Mouse (Mus musculus) small intestine, adult 2 months (tissue): ENCODE results near the gene Frmd8.

Experiments used
- CTCF ChIP-seq: fragments of 200-500 bp; IDR thresholded peaks from 2 replicates; pipeline ENCODE4 v1.5.1; 2012; ENCODE audit warnings: low read depth, mild to moderate bottlenecking, control low read depth, inconsistent platforms, low read length, moderate library complexity, mixed read lengths; ENCODE audit not compliant: insufficient replicate concordance, insufficient read length; ENCODE audit errors: extremely low read depth
- POLR2A ChIP-seq: fragments of 200-500 bp; IDR thresholded peaks from 2 replicates; pipeline ENCODE4 v1.6.1; 2012; ENCODE audit warnings: low read depth, mild to moderate bottlenecking, control low read depth, inconsistent platforms, low read length, moderate library complexity

DNA sequence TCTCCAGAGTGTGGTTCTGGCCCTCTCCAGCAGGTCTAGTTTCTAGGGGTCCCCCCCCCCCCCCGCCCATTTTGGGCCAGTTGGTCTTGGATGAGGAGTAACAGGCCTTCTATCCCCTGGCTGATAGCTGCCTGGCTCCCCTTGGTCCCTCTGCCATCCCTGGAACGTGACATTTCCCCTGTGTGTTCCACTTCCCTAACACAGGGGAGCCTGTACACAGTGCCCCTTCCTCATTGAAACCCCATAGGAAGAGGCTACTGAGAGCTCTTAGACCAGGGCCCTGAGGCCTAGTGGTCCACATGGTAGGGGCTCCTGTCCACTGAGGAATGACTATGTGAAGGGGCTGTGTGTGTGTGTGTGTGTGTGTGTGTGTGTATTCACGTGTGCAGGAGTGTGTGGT lies 67.3 kb downstream of the Frmd8 start:
- no peak for TF ChIP-seq CTCF
- TF ChIP-seq POLR2A: no peak
